Mouse (Mus musculus): Measurements from ENCODE around the gene Vps29.

DNA sequence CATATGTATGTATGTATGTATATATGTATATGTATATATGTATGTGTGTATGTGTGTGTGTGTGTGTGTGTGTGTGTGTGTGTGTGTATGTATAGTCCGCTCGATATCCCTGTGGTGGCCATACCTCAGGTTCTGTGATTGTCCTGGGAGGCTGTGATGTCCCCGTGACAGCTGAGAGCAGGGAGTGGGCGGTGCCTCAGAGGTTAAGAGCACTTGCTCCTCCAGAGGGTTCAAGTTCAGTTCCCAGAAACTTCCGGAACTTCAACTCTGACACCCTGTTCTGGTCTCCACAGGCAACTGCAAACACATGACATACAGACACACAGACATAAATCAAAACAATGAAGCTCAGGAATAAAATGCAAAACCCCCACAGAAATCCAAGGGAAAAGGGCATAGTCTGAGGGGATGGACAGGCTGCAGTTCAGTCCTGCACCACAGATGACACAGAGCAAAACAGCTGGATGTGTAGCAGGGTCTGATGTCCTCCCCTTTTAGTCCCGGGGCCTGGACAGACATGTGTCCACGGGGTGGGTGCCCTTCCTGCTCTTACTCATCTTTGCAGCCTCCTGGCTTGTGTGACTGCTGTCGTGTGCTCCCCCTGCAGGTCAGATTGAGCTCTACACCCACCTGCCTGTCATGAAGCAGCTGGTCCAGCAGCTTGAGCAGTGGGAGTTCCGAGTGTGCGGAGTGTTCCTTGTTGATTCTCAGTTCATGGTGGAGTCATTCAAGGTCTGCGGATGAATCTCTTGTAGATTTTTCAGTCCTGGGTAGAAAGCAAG, 25.4 kb downstream of the Vps29 start:
- no peak for TF ChIP-seq EP300 (IDR thresholded peaks at IDR 0.05; ENCODE audit: low read depth)
- TF ChIP-seq CTCF (IDR thresholded peaks at IDR 0.05; ENCODE audit: low read depth), result peak; percentile 86
